Mouse (Mus musculus): Measurements from ENCODE around the gene Uts2. TPM values are rescaled to one million over a fixed set of nuclear protein-coding genes. Genes with fewer than 3 reads are reported as not detected.

The Uts2 gene
- polyA plus RNA-seq, 1 experiment from 2014 or later: not detected

GRCm38 (mm10) chr4:150966556-150966955, 30.3 kb upstream of the Uts2 start:
- no peaks in the 10 kb centered on the region for H3K36me3 ChIP-seq (ENCODE audit: control insufficient read depth, insufficient read depth)
- no peak overlapping the region for H3K9ac ChIP-seq (ENCODE audit: low read length)
- H3K27ac ChIP-seq (ENCODE audit: low read length): no peak overlapping the region
- H3K4me2 ChIP-seq (ENCODE audit: low read depth, low read length): no peak overlapping the region
- H3K4me3 ChIP-seq (ENCODE audit: low read length): no peak overlapping the region
- WGBS: 17% methylated on average over 7 of the region's 7 CpGs
- H3K4me1 ChIP-seq (ENCODE audit: control insufficient read depth, insufficient read depth, low read length): peaks cover 7% of the 10 kb centered on the region
- no peak for ATAC-seq (replicated peaks; ENCODE audit: extremely low read depth, insufficient read depth, low FRiP score)
- no peaks in the 10 kb centered on the region for H3K27me3 ChIP-seq (ENCODE audit: control insufficient read depth, insufficient read depth, low read length)
- no peaks in the 10 kb centered on the region for H3K9me3 ChIP-seq (replicated peaks; ENCODE audit: control insufficient read depth, low read length)

GRCm38 (mm10) chr4:150968956-150969355, 27.9 kb upstream of the Uts2 start:
- H3K36me3 ChIP-seq (ENCODE audit: control insufficient read depth, insufficient read depth): no peaks in the 10 kb centered on the region
- H3K4me3 ChIP-seq (ENCODE audit: low read length): no peak overlapping the region
- H3K9ac ChIP-seq (ENCODE audit: low read length): no peak overlapping the region
- no peaks in the 10 kb centered on the region for H3K27me3 ChIP-seq (ENCODE audit: control insufficient read depth, insufficient read depth, low read length)
- peaks cover 5% of the 10 kb centered on the region for H3K4me1 ChIP-seq (ENCODE audit: control insufficient read depth, insufficient read depth, low read length)
- WGBS: 79% methylated on average over 8 of the region's 8 CpGs
- no peak for ATAC-seq (replicated peaks; ENCODE audit: extremely low read depth, insufficient read depth, low FRiP score)
- H3K4me2 ChIP-seq (ENCODE audit: low read depth, low read length): no peak overlapping the region
- no peaks in the 10 kb centered on the region for H3K9me3 ChIP-seq (replicated peaks; ENCODE audit: control insufficient read depth, low read length)
- H3K27ac ChIP-seq (ENCODE audit: low read length): no peak overlapping the region

DNA sequence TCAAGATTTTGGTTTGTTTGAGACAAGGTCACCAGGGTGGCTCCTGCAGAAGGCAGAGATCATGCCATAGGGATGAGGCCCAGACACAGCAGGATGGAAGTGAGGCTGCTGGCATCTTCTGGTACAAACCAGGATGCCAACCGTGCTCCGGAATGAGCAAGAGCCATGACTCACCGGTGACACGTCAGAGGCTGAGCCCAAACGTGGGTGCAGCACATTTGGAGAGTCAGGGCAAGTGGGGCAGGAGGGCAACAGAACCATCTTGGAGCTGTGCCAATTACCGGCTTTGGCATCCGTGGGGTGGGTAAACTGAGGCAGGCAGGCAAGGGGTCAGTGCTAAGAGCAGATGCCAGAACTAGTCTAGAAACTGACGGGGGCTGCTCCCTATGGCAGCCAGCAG, 23.6 kb upstream of the Uts2 start:
- no peak for ATAC-seq (replicated peaks; ENCODE audit: extremely low read depth, insufficient read depth, low FRiP score)
- Histone ChIP-seq H3K27ac (ENCODE audit: low read length) (no peak overlapping the region), H3K4me1 (ENCODE audit: control insufficient read depth, insufficient read depth, low read length) (no peaks in the 10 kb centered on the region), H3K36me3 (ENCODE audit: control insufficient read depth, insufficient read depth) (no peaks in the 10 kb centered on the region), H3K9me3 (replicated peaks; ENCODE audit: control insufficient read depth, low read length) (no peaks in the 10 kb centered on the region), H3K9ac (ENCODE audit: low read length) (no peak overlapping the region), H3K4me2 (ENCODE audit: low read depth, low read length) (no peak overlapping the region), H3K27me3 (ENCODE audit: control insufficient read depth, insufficient read depth, low read length) (no peaks in the 10 kb centered on the region), H3K4me3 (ENCODE audit: low read length) (no peak overlapping the region)
- WGBS: 76% methylated on average over 8 of the region's 8 CpGs

GRCm38 (mm10) chr4:150975145-150975544, 21.8 kb upstream of the Uts2 start:
- no peak for ATAC-seq (replicated peaks; ENCODE audit: extremely low read depth, insufficient read depth, low FRiP score)
- Histone ChIP-seq H3K4me2 (ENCODE audit: low read depth, low read length) (no peak overlapping the region), H3K9ac (ENCODE audit: low read length) (no peak overlapping the region), H3K36me3 (ENCODE audit: control insufficient read depth, insufficient read depth) (no peaks in the 10 kb centered on the region), H3K4me3 (ENCODE audit: low read length) (no peak overlapping the region), H3K27ac (ENCODE audit: low read length) (no peak overlapping the region), H3K4me1 (ENCODE audit: control insufficient read depth, insufficient read depth, low read length) (no peaks in the 10 kb centered on the region), H3K27me3 (ENCODE audit: control insufficient read depth, insufficient read depth, low read length) (no peaks in the 10 kb centered on the region), H3K9me3 (replicated peaks; ENCODE audit: control insufficient read depth, low read length) (no peaks in the 10 kb centered on the region)
- WGBS: 13% methylated on average over 1 of the region's 1 CpGs

- H3K4me3 ChIP-seq (ENCODE audit: low read length): no peak overlapping the region
- 86% methylated on average over 21 of the region's 21 CpGs for WGBS
Measured at GRCm38 (mm10) chr4:150978156-150978910, 18.6 kb upstream of the Uts2 start.

DNA sequence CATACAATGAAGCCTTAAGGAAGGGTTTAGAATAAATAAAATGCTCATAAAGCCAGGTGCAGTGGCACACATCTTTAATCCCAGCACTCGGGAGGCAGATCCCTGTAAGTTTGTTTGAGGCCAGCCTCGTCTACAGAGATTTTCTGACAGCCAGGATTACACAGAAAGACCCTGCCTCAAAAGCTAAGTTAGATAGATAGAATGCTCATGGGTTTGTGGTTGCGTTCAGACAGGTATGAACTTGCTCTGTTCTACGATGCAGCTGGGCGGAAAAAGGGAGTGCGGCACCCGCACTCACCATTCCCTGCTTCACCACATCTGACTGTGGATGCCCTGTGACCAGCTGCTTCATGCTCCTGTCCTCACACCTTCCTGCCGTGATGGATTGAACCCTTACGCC, 17.4 kb upstream of the Uts2 start:
- Histone ChIP-seq H3K9me3 (replicated peaks; ENCODE audit: control insufficient read depth, low read length) (no peaks in the 10 kb centered on the region), H3K36me3 (ENCODE audit: control insufficient read depth, insufficient read depth) (no peaks in the 10 kb centered on the region), H3K4me1 (ENCODE audit: control insufficient read depth, insufficient read depth, low read length) (no peaks in the 10 kb centered on the region), H3K4me3 (ENCODE audit: low read length) (no peak overlapping the region), H3K27me3 (ENCODE audit: control insufficient read depth, insufficient read depth, low read length) (no peaks in the 10 kb centered on the region), H3K9ac (ENCODE audit: low read length) (no peak overlapping the region), H3K4me2 (ENCODE audit: low read depth, low read length) (no peak overlapping the region), H3K27ac (ENCODE audit: low read length) (no peak overlapping the region)
- 70% methylated on average over 9 of the region's 9 CpGs for WGBS
- no peak for ATAC-seq (replicated peaks; ENCODE audit: extremely low read depth, insufficient read depth, low FRiP score)

More at GRCm38 (mm10) chr4:150978156-150978910, 18.6 kb upstream of the Uts2 start:
- Histone ChIP-seq H3K9me3 (replicated peaks; ENCODE audit: control insufficient read depth, low read length) (no peaks in the 10 kb centered on the region), H3K9ac (ENCODE audit: low read length) (no peak overlapping the region), H3K27me3 (ENCODE audit: control insufficient read depth, insufficient read depth, low read length) (no peaks in the 10 kb centered on the region), H3K4me2 (ENCODE audit: low read depth, low read length) (no peak overlapping the region), H3K27ac (ENCODE audit: low read length) (no peak overlapping the region), H3K4me1 (ENCODE audit: control insufficient read depth, insufficient read depth, low read length) (no peaks in the 10 kb centered on the region), H3K36me3 (ENCODE audit: control insufficient read depth, insufficient read depth) (no peaks in the 10 kb centered on the region)
- no peak for ATAC-seq (replicated peaks; ENCODE audit: extremely low read depth, insufficient read depth, low FRiP score)

DNA sequence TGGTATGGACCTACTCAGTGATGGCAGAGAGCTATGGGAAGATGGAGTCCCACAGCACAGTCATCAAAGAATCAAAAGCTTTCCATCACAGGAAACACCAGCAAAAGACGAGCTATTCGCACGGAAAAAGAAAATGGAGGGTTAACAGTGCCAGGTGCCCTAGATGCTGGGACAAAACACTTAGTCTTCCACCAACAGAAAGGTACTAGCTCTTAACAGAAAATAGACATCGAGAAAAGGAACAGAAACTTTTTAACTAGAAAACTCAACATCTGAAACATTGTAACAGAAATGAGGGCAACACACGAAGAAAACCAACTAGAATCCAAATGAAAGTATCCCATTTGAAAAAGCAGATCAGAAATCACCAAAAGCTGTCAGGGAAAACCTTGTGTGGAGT, 16.7 kb upstream of the Uts2 start:
- Histone ChIP-seq H3K4me2 (ENCODE audit: low read depth, low read length) (no peak overlapping the region), H3K9me3 (replicated peaks; ENCODE audit: control insufficient read depth, low read length) (no peaks in the 10 kb centered on the region), H3K4me3 (ENCODE audit: low read length) (no peak overlapping the region), H3K27me3 (ENCODE audit: control insufficient read depth, insufficient read depth, low read length) (no peaks in the 10 kb centered on the region), H3K4me1 (ENCODE audit: control insufficient read depth, insufficient read depth, low read length) (no peaks in the 10 kb centered on the region), H3K36me3 (ENCODE audit: control insufficient read depth, insufficient read depth) (no peaks in the 10 kb centered on the region), H3K9ac (ENCODE audit: low read length) (no peak overlapping the region), H3K27ac (ENCODE audit: low read length) (no peak overlapping the region)
- no peak for ATAC-seq (replicated peaks; ENCODE audit: extremely low read depth, insufficient read depth, low FRiP score)
- WGBS: 80% methylated on average over 5 of the region's 5 CpGs

DNA sequence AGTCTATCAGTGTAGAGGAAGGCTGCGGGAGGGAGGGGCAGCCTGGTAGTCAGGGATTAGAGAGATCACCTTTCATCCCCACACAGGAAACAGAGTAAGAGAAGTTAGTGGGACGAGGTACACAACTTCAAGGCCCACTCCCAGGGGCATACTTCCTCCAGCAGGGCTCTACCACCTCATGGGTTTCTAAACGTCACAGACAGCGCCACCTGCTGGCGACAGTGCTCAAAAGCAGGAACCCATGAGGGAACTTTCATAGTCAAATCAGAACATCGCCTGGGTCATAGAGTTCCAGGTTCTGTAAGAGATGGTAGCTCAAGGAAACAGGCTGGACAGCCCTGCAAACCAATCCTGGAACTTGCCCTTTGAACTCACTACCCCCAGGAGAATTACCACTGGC, 6.7 kb upstream of the Uts2 start:
- H3K4me1 ChIP-seq (ENCODE audit: control insufficient read depth, insufficient read depth, low read length): no peaks in the 10 kb centered on the region
- no peaks in the 10 kb centered on the region for H3K36me3 ChIP-seq (ENCODE audit: control insufficient read depth, insufficient read depth)
- WGBS: 45% methylated on average over 6 of the region's 6 CpGs
- H3K9me3 ChIP-seq (replicated peaks; ENCODE audit: control insufficient read depth, low read length): no peaks in the 10 kb centered on the region
- H3K27ac ChIP-seq (ENCODE audit: low read length): no peak overlapping the region
- ATAC-seq (replicated peaks; ENCODE audit: extremely low read depth, insufficient read depth, low FRiP score): no peak
- no peak overlapping the region for H3K4me3 ChIP-seq (ENCODE audit: low read length)
- no peak overlapping the region for H3K4me2 ChIP-seq (ENCODE audit: low read depth, low read length)
- H3K27me3 ChIP-seq (ENCODE audit: control insufficient read depth, insufficient read depth, low read length): no peaks in the 10 kb centered on the region
- no peak overlapping the region for H3K9ac ChIP-seq (ENCODE audit: low read length)

DNA sequence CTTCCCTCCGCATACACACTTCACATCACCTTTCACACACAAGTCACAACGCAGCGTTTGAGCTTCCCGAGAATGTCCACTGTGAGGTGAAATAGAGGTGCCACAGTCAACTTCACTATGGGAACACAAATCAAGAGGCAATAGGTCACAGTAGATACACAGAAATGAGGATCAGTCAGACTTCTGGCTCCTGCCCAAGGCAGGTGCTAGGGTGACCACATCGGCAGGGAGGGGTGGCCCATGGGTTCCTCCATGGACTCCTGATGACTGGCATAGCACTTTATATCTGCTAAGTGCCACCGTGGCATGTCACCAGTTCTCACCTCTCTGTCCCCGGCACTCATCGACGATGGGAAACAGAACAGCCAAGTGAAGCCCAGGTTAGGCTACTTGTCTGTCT, 1.7 kb downstream of the Uts2 start:
- Histone ChIP-seq H3K4me2 (ENCODE audit: low read depth, low read length) (no peak overlapping the region), H3K36me3 (ENCODE audit: control insufficient read depth, insufficient read depth) (no peaks in the 10 kb centered on the region), H3K27ac (ENCODE audit: low read length) (no peak overlapping the region), H3K4me1 (ENCODE audit: control insufficient read depth, insufficient read depth, low read length) (no peaks in the 10 kb centered on the region), H3K9me3 (replicated peaks; ENCODE audit: control insufficient read depth, low read length) (no peaks in the 10 kb centered on the region), H3K27me3 (ENCODE audit: control insufficient read depth, insufficient read depth, low read length) (no peaks in the 10 kb centered on the region), H3K9ac (ENCODE audit: low read length) (no peak overlapping the region), H3K4me3 (ENCODE audit: low read length) (no peak overlapping the region)
- ATAC-seq (replicated peaks; ENCODE audit: extremely low read depth, insufficient read depth, low FRiP score): no peak
- 87% methylated on average over 9 of the region's 9 CpGs for WGBS

Measured in heart, embryonic 16.5 days (tissue).